Mouse (Mus musculus) kidney, adult 11 months (tissue): ENCODE measurements around the gene Srsx.
"Not testable (repeated sequence)": the region's sequence is repeated elsewhere in the genome, so short reads cannot be mapped to it uniquely, and the experiment has no call there.

ENCODE experiments used
- DNase-seq: peaks from one replicate; pipeline ENCODE4 v3.0.0; 2022

The Srsx gene

DNA sequence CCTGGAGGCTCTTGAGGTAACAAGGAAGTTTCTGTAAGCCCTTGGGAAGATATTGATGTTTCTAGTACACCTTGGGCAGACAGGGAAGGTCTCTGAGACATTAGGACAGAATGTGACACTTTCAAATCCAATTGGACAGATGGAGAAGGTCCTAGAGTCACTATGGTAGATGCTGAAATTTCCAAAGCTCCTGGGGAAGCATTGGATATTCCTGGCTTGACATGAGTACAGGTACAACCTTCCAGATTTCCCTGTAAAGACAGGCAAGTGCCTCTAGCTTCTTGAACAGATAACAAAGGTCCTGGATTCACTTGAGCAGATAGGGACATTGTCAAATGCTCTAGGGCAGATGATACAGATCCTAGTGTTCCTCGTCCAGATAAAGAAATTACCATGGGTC is at the start of gene Srsx:
Srsx (minus strand) TSS at position 101 of the 400 bp plus-strand sequence.
- not testable (repeated sequence) for DNase-seq

DNA sequence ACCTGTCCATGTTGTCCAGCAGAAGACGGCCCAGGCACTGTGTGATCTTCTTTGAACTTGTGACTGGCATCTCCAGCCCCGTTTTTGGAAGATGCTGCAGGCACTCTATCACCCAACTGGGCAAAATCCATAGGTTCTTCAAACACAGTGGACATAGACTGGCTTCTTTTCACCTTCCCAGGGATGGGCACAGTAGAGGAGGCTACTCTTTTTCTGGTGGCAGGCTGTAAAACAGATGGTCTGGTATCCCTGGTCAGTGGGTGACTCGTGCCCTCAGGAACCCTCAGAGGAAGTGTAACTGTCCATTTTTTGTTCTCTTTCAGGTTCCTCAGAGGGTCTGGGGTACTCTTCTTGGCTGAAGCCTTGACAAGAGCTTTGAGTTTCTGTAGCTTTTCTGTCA is 24.5 kb upstream of the Srsx start, which contains the start of gene Gm17577:
Gm17577 (minus strand) TSS at position 101 of the 400 bp plus-strand sequence.
- DNase-seq = not testable (repeated sequence)
